Mouse (Mus musculus) midbrain, embryonic 11.5 days (tissue): ENCODE data around the gene Exo5. TPM values are rescaled to one million over a fixed set of nuclear protein-coding genes. Genes with fewer than 3 reads are reported as not detected.

Source experiments
- ATAC-seq: fragments of 200-750 bp; cut with Nextera tagmentation; 2 replicates; pipeline ENCODE4 v1.8.0; 2017; ENCODE audit warnings: moderate TSS enrichment, moderate library complexity; ENCODE audit not compliant: low FRiP score
- DNase-seq: peaks from one replicate; pipeline ENCODE4 v3.0.0; 2015; ENCODE audit warnings: low spot score; ENCODE audit errors: missing footprints
- H3K27ac ChIP-seq: fragments of 300-500 bp; sonication (generic); 2 replicates; pipeline ENCODE4 v1.5.1; 2014; ENCODE audit warnings: low read depth, low read length
- H3K27me3 ChIP-seq: fragments of 300-500 bp; sonication (generic); 2 replicates; pipeline ENCODE4 v1.6.1; 2014; ENCODE audit warnings: mild to moderate bottlenecking, low read length, moderate library complexity, mixed read lengths; ENCODE audit not compliant: control insufficient read depth, insufficient read depth
- H3K36me3 ChIP-seq: fragments of 300-500 bp; sonication (generic); 2 replicates; pipeline ENCODE4 v1.6.1; 2014; ENCODE audit warnings: mild to moderate bottlenecking, low read length, moderate library complexity, mixed read lengths; ENCODE audit not compliant: control insufficient read depth, insufficient read depth
- H3K4me1 ChIP-seq: fragments of 300-500 bp; sonication (generic); 2 replicates; pipeline ENCODE4 v1.6.1; 2014; ENCODE audit warnings: low read length; ENCODE audit not compliant: control insufficient read depth, insufficient read depth
- H3K4me2 ChIP-seq: fragments of 300-500 bp; sonication (generic); 2 replicates; pipeline ENCODE4 v1.6.1; 2014; ENCODE audit warnings: mild to moderate bottlenecking, moderate library complexity
- H3K4me3 ChIP-seq: fragments of 300-500 bp; sonication (generic); 2 replicates; pipeline ENCODE4 v1.5.1; 2014; ENCODE audit warnings: low read depth, low read length
- H3K9ac ChIP-seq: fragments of 300-500 bp; sonication (generic); 2 replicates; pipeline ENCODE4 v1.6.1; 2014; ENCODE audit warnings: low read length
- H3K9me3 ChIP-seq: fragments of 300-500 bp; sonication (generic); 2 replicates; pipeline ENCODE4 v1.6.1; 2016; ENCODE audit warnings: low read length; ENCODE audit not compliant: control insufficient read depth
- WGBS: fragments of 180-500 bp; shearing (Covaris S2); extraction: QIAGEN DNeasy Blood & Tissue Kit; methylation state at CpG from one replicate; pipeline ENCODE4 v1.1.7; 2014; 5-methylcytosine and 5-hydroxymethylcytosine counted together
- polyA plus RNA-seq: library from polyadenylated mRNA; unstranded; fragments of >200 nt; fragmentation: Nextera tagmentation; extraction: Ambion mirVana; gene quantifications from 2 replicates; pipeline ENCODE4 v1.2.1, GENCODE M21; 2014

Exo5 gene
- polyA plus RNA-seq, 1 experiment from 2014 or later: 32.3 TPM

GRCm38 (mm10) chr4:120913861-120914260 lies 11.0 kb downstream of the Exo5 start:
- Histone ChIP-seq H3K27ac (no peak overlapping the region), H3K9ac (no peak overlapping the region), H3K27me3 (no peaks in the 10 kb centered on the region), H3K4me3 (no peak overlapping the region), H3K4me2 (no peak overlapping the region), H3K4me1 (no peaks in the 10 kb centered on the region), H3K9me3 (no peaks in the 10 kb centered on the region), H3K36me3 (no peaks in the 10 kb centered on the region)
- no peak for ATAC-seq
- 76% methylated on average over 1 of the region's 1 CpGs for WGBS
- no peak for DNase-seq

- DNase-seq (no peak), ATAC-seq (no peak)
- Histone ChIP-seq H3K4me2 (no peak overlapping the region), H3K9ac (no peak overlapping the region), H3K27me3 (no peaks in the 10 kb centered on the region), H3K4me1 (no peaks in the 10 kb centered on the region), H3K36me3 (no peaks in the 10 kb centered on the region), H3K4me3 (no peak overlapping the region), H3K9me3 (no peaks in the 10 kb centered on the region), H3K27ac (no peak overlapping the region)
- WGBS: 68% methylated on average over 8 of the region's 8 CpGs
Measured at GRCm38 (mm10) chr4:120913443-120913842, 11.4 kb downstream of the Exo5 start.

- Histone ChIP-seq H3K36me3 (no peaks in the 10 kb centered on the region), H3K9me3 (no peaks in the 10 kb centered on the region), H3K9ac (no peak overlapping the region), H3K4me1 (no peaks in the 10 kb centered on the region), H3K4me3 (no peak overlapping the region), H3K27ac (no peak overlapping the region), H3K27me3 (no peaks in the 10 kb centered on the region), H3K4me2 (no peak overlapping the region)
- no peak for DNase-seq
- no peak for ATAC-seq
- 59% methylated on average over 4 of the region's 4 CpGs for WGBS
Measured at GRCm38 (mm10) chr4:120912866-120913265, 12.0 kb downstream of the Exo5 start.

- Histone ChIP-seq H3K27ac (no peak overlapping the region), H3K4me2 (no peak overlapping the region), H3K9me3 (no peaks in the 10 kb centered on the region), H3K27me3 (no peaks in the 10 kb centered on the region), H3K4me1 (no peaks in the 10 kb centered on the region), H3K36me3 (no peaks in the 10 kb centered on the region), H3K4me3 (no peak overlapping the region), H3K9ac (no peak overlapping the region)
- 82% methylated on average over 6 of the region's 6 CpGs for WGBS
- no peak for ATAC-seq
- DNase-seq: no peak
Measured at GRCm38 (mm10) chr4:120911086-120911485, 13.7 kb downstream of the Exo5 start.

GRCm38 (mm10) chr4:120909558-120910150 lies 15.2 kb downstream of the Exo5 start:
- Histone ChIP-seq H3K27me3 (no peaks in the 10 kb centered on the region), H3K36me3 (no peaks in the 10 kb centered on the region), H3K4me3 (no peak overlapping the region), H3K4me1 (no peaks in the 10 kb centered on the region), H3K9me3 (no peaks in the 10 kb centered on the region), H3K27ac (no peak overlapping the region), H3K9ac (no peak overlapping the region), H3K4me2 (no peak overlapping the region)
- peak; percentile 98 for DNase-seq
- ATAC-seq: peak; percentile 55; the same call in 1 of the 2 replicates
- 31% methylated on average over 15 of the region's 15 CpGs for WGBS

- DNase-seq (peak; percentile 26), ATAC-seq (no peak)
- no peak overlapping the region for H3K9ac ChIP-seq
- WGBS: 84% methylated on average over 5 of the region's 5 CpGs
- H3K9me3 ChIP-seq: no peaks in the 10 kb centered on the region
- H3K36me3 ChIP-seq: no peaks in the 10 kb centered on the region
- H3K4me3 ChIP-seq: no peak overlapping the region
- no peaks in the 10 kb centered on the region for H3K4me1 ChIP-seq
- no peak overlapping the region for H3K4me2 ChIP-seq
- H3K27ac ChIP-seq: no peak overlapping the region
- no peaks in the 10 kb centered on the region for H3K27me3 ChIP-seq
Measured at GRCm38 (mm10) chr4:120905644-120906043, 19.2 kb downstream of the Exo5 start.

- no peaks in the 10 kb centered on the region for H3K27me3 ChIP-seq
- H3K9me3 ChIP-seq: no peaks in the 10 kb centered on the region
- no peaks in the 10 kb centered on the region for H3K4me1 ChIP-seq
- 72% methylated on average over 4 of the region's 4 CpGs for WGBS
- H3K4me2 ChIP-seq: no peak overlapping the region
- no peak overlapping the region for H3K4me3 ChIP-seq
- ATAC-seq (no peak), DNase-seq (no peak)
- H3K9ac ChIP-seq: no peak overlapping the region
- no peak overlapping the region for H3K27ac ChIP-seq
- no peaks in the 10 kb centered on the region for H3K36me3 ChIP-seq
Measured at GRCm38 (mm10) chr4:120904533-120904932, 20.3 kb downstream of the Exo5 start.

- H3K9me3 ChIP-seq: no peaks in the 10 kb centered on the region
- H3K4me1 ChIP-seq: no peaks in the 10 kb centered on the region
- no peak for ATAC-seq
- WGBS: 80% methylated on average over 7 of the region's 7 CpGs
- no peak overlapping the region for H3K27ac ChIP-seq
- H3K4me3 ChIP-seq: no peak overlapping the region
- no peaks in the 10 kb centered on the region for H3K27me3 ChIP-seq
- DNase-seq: peak; percentile 67
- no peak overlapping the region for H3K9ac ChIP-seq
- no peaks in the 10 kb centered on the region for H3K36me3 ChIP-seq
- no peak overlapping the region for H3K4me2 ChIP-seq
Measured at GRCm38 (mm10) chr4:120895810-120896584, 28.8 kb downstream of the Exo5 start.

GRCm38 (mm10) chr4:120895226-120895625 lies 29.6 kb downstream of the Exo5 start:
- no peak for ATAC-seq
- H3K4me3 ChIP-seq: no peak overlapping the region
- 65% methylated on average over 7 of the region's 7 CpGs for WGBS

More at GRCm38 (mm10) chr4:120895226-120895625, 29.6 kb downstream of the Exo5 start:
- Histone ChIP-seq H3K4me2 (no peak overlapping the region), H3K36me3 (no peaks in the 10 kb centered on the region), H3K9me3 (no peaks in the 10 kb centered on the region), H3K27me3 (no peaks in the 10 kb centered on the region), H3K27ac (no peak overlapping the region), H3K9ac (no peak overlapping the region), H3K4me1 (no peaks in the 10 kb centered on the region)
- peak; percentile 82 for DNase-seq
